Mouse (Mus musculus) lung, embryonic 15.5 days (tissue): ENCODE results near the gene Nrg3. TPM values are rescaled to one million over a fixed set of nuclear protein-coding genes. Genes with fewer than 3 reads are reported as not detected.

Experiments used
- ATAC-seq: fragments of 200-750 bp; cut with Nextera tagmentation; 2 replicates; pipeline ENCODE4 v1.8.0; 2017; ENCODE audit warnings: moderate number of reproducible peaks, borderline replicate concordance; ENCODE audit not compliant: low FRiP score, low TSS enrichment; ENCODE audit errors: extremely low read depth
- H3K27ac ChIP-seq: fragments of 300-500 bp; sonication (generic); 2 replicates; pipeline ENCODE4 v1.5.1; 2015; ENCODE audit warnings: moderate library complexity, mild to moderate bottlenecking, inconsistent platforms
- H3K27me3 ChIP-seq: fragments of 300-500 bp; sonication (generic); 2 replicates; pipeline ENCODE4 v1.6.1; 2015; ENCODE audit warnings: inconsistent platforms
- H3K36me3 ChIP-seq: fragments of 300-500 bp; sonication (generic); 2 replicates; pipeline ENCODE4 v1.6.1; 2015; ENCODE audit warnings: inconsistent platforms
- H3K4me1 ChIP-seq: fragments of 300-500 bp; sonication (generic); 2 replicates; pipeline ENCODE4 v1.6.1; 2015; ENCODE audit warnings: inconsistent platforms
- H3K4me2 ChIP-seq: fragments of 300-500 bp; sonication (generic); 2 replicates; pipeline ENCODE4 v1.6.1; 2015; ENCODE audit warnings: inconsistent platforms, mild to moderate bottlenecking, moderate library complexity
- H3K4me3 ChIP-seq: fragments of 300-500 bp; sonication (generic); 2 replicates; pipeline ENCODE4 v1.5.1; 2015; ENCODE audit warnings: mild to moderate bottlenecking, inconsistent platforms
- H3K9ac ChIP-seq: fragments of 300-500 bp; sonication (generic); 2 replicates; pipeline ENCODE4 v1.6.1; 2015; ENCODE audit warnings: inconsistent platforms
- H3K9me3 ChIP-seq: fragments of 300-500 bp; sonication (generic); 2 replicates; pipeline ENCODE4 v1.6.1; 2016; ENCODE audit warnings: inconsistent platforms
- WGBS: fragments of 180-500 bp; shearing (Covaris S2); methylation state at CpG from one replicate; pipeline ENCODE4 v1.1.7; 2015; 5-methylcytosine and 5-hydroxymethylcytosine counted together
- polyA plus RNA-seq: library from polyadenylated mRNA; unstranded; fragments of >200 nt; fragmentation: Nextera tagmentation; extraction: Ambion mirVana; gene quantifications from 2 replicates; pipeline ENCODE4 v1.2.1, GENCODE M21; 2015

Nrg3 gene
- polyA plus RNA-seq, 1 experiment from 2014 or later: 0.19 TPM

DNA sequence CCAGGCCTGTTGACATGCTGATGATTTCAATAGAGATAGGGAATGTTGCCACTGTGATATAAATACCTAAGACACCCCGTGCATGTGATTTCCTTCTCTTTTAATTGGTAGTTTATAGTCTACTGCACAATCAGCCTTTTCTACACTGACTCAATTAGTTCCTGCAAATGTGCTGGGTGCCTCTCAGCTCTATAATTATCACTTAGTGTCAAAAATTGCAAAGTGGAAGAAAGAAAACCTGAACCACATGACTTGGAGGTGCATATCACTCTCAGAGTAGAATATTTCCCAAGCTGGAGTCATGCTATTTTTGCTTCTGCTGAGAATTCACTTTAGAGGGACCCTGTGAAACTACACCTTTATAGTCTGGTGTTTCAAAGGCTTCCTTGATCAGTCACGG is 552.1 kb downstream of the Nrg3 start:
- Histone ChIP-seq H3K4me2 (no peak overlapping the region), H3K4me3 (no peak overlapping the region), H3K4me1 (no peaks in the 10 kb centered on the region), H3K9ac (no peak overlapping the region), H3K27ac (no peak overlapping the region), H3K9me3 (no peaks in the 10 kb centered on the region), H3K36me3 (no peaks in the 10 kb centered on the region), H3K27me3 (no peaks in the 10 kb centered on the region)
- 70% methylated on average over 2 of the region's 2 CpGs for WGBS
- ATAC-seq: no peak

DNA sequence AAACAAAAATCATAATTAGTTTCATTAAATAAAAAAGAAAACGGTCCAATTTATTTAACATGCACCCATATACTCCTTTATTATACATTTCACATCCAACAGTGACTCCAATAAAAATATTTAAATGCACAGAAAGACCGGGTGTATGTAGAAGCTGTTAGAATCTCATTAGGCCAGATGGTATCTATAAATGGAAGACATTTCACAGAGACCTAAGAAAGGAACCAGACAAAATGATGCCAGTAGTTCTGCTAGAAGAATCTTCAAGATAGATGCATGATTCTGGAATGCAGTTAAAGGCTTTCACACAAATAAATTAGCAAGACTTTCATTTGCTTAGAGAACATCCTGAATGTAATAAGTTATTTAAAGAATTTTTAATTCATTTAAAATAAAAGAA is 602.3 kb downstream of the Nrg3 start:
- H3K27ac ChIP-seq: no peak overlapping the region
- no peaks in the 10 kb centered on the region for H3K9me3 ChIP-seq
- no peak for ATAC-seq
- H3K4me1 ChIP-seq: no peaks in the 10 kb centered on the region
- H3K27me3 ChIP-seq: no peaks in the 10 kb centered on the region
- no peaks in the 10 kb centered on the region for H3K36me3 ChIP-seq
- 57% methylated on average over 2 of the region's 2 CpGs for WGBS
- no peak overlapping the region for H3K4me2 ChIP-seq
- no peak overlapping the region for H3K4me3 ChIP-seq
- no peak overlapping the region for H3K9ac ChIP-seq

DNA sequence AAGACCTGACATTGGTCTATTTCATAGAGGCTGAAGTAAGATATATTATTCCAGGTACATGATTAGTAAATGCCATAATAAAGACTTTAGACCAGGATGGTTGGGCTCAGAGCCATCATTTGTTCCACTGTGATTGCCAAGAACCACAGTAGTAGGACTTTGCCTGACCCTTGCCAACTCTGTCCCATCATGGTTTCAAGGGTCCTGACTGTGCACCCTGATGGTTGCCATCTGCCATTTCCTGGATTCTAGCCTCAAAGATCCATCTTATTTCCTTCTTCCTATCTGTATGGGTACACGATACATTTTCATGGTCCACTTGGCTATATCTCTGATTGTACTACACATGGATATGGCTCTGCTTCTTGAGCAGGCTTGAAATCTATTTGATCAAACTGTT is 625.3 kb downstream of the Nrg3 start:
- Histone ChIP-seq H3K9ac (no peak overlapping the region), H3K36me3 (no peaks in the 10 kb centered on the region), H3K4me1 (no peaks in the 10 kb centered on the region), H3K27ac (no peak overlapping the region), H3K9me3 (no peaks in the 10 kb centered on the region), H3K27me3 (no peaks in the 10 kb centered on the region), H3K4me2 (no peak overlapping the region), H3K4me3 (no peak overlapping the region)
- no peak for ATAC-seq
- 76% methylated on average over 1 of the region's 1 CpGs for WGBS

DNA sequence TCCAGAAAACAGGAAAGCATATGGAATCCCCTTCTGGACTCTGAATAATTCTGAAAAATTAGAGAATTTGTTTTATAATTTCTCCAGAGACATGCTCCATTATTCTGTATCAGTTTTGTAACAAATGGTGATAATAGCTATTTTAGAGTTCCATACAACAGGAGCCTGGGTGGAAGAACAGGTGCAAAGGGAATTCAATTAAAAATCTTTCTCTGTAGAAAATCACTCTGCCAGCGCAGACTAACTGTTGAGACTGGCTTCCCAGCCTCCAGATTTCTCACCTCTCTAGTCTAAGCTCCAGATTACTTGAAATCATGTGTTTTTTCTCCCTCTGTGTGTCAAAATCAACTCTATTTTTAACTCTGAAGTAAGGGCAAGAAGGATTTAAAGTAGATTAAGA is 625.8 kb downstream of the Nrg3 start:
- Histone ChIP-seq H3K27ac (no peak overlapping the region), H3K4me2 (no peak overlapping the region), H3K9ac (no peak overlapping the region), H3K9me3 (no peaks in the 10 kb centered on the region), H3K27me3 (no peaks in the 10 kb centered on the region), H3K4me3 (no peak overlapping the region), H3K4me1 (no peaks in the 10 kb centered on the region), H3K36me3 (no peaks in the 10 kb centered on the region)
- 65% methylated on average over 1 of the region's 1 CpGs for whole genome bisulfite sequencing
- ATAC-seq: no peak

DNA sequence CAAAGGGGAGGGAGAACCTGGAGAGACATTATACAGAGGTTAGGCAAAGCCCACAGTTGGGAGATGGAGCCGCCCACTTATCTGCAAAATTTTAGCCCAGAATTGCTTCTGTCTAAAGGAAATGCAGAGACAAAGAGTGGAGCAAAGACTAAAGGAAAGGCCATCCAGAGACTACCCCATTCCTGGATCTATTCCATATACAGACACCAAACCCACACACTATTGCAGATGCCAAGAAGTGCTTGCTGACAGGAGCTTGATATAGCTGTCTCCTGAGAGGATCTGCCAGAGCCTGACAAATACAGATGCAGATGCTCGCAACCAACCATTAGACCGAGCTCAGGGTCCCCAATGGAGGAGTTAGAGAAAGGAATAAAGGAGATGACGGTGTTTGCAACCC is 637.9 kb downstream of the Nrg3 start:
- no peaks in the 10 kb centered on the region for H3K36me3 ChIP-seq
- no peak for ATAC-seq
- no peaks in the 10 kb centered on the region for H3K27me3 ChIP-seq
- 77% methylated on average over 4 of the region's 4 CpGs for WGBS
- H3K27ac ChIP-seq: no peak overlapping the region
- H3K4me2 ChIP-seq: no peak overlapping the region
- H3K4me3 ChIP-seq: no peak overlapping the region
- no peaks in the 10 kb centered on the region for H3K9me3 ChIP-seq
- H3K9ac ChIP-seq: no peak overlapping the region
- no peaks in the 10 kb centered on the region for H3K4me1 ChIP-seq

DNA sequence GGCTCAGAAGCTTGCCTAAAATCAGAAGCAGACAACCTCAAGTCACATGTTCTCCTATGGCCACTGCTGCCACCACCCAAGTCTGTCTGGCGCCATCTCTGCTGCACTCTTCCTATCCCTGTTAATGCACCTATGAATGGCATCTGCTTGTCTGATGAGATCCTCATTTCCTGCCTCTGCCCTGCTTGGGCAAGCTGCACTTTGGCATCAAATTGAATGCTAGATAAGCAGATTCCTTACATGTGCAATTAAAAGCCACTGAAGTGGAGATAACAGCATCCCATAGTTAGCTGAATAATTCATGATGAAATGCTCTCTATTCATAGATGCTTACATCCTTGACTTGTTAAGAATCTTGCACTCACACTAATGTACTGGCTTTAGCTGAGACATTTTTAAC is 648.0 kb downstream of the Nrg3 start:
- H3K4me2 ChIP-seq: no peak overlapping the region
- 78% methylated on average over 1 of the region's 1 CpGs for WGBS
- no peak for ATAC-seq

DNA sequence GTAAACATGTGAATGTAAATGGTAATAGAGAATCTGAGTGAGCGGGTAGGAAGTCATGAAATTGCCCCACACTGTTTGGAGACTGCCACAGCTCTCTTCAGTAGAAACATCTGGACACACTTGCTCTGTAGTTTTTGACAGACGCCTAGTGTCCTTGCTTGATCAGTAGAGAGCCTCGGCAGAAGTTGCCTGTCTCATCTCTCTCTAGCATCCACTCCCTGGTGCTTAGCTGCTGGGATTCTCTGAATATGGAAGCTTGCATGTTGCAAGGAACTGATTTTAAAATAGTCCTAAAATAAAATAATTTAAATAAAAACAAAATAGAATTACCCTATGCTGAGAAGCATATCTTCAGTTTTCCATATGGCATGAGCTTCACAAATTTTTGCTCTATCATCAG is 675.9 kb downstream of the Nrg3 start:
- no peaks in the 10 kb centered on the region for H3K27me3 ChIP-seq
- no peaks in the 10 kb centered on the region for H3K4me1 ChIP-seq
- no peaks in the 10 kb centered on the region for H3K36me3 ChIP-seq
- H3K27ac ChIP-seq: no peak overlapping the region
- H3K4me3 ChIP-seq: no peak overlapping the region
- ATAC-seq: no peak
- 72% methylated on average over 3 of the region's 3 CpGs for WGBS
- no peak overlapping the region for H3K4me2 ChIP-seq
- H3K9me3 ChIP-seq: no peaks in the 10 kb centered on the region
- no peak overlapping the region for H3K9ac ChIP-seq

More for the DNA sequence above, 648.0 kb downstream of the Nrg3 start:
- no peak overlapping the region for H3K27ac ChIP-seq
- no peaks in the 10 kb centered on the region for H3K4me1 ChIP-seq
- H3K9me3 ChIP-seq: no peaks in the 10 kb centered on the region
- H3K27me3 ChIP-seq: no peaks in the 10 kb centered on the region
- no peaks in the 10 kb centered on the region for H3K36me3 ChIP-seq
- no peak overlapping the region for H3K9ac ChIP-seq
- H3K4me3 ChIP-seq: no peak overlapping the region

DNA sequence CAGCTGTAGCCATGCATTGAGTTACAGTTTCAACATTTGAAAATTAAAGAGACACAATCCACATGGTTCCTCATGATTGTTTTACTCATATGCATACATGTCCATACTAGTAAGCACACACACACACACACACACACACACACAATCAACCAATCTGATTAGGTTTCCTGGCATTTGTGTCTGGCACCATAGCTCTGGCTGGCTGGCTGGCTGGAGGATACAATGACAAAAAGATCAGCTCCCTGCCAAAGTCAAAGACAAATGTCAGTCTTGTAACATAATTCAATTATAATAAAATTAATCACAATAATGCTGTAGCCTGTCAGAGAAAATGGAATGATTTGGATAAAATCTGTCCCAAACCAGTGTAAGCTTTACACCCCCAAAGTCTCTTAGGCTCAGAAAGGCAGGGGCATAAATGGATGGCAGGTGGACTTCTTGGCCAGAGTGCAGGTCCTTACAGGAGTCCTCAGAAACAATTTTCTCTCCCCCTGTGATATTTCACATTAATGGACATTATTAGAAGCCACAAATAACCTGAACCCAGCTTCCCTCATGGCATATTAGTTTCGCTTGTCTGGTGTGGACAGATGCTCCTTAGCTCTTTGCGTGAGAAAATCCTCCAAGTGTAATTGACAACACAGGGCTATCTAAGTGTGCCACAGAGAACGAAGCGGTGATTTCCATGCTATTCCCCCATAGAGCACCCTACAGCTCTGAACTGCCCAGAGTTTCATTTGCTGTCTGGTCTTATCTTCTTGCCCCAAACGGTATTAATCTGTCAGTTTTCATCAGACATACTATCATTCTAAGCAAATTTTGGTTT is 697.4 kb downstream of the Nrg3 start:
- Histone ChIP-seq H3K4me2 (no peak overlapping the region), H3K27me3 (no peaks in the 10 kb centered on the region), H3K9me3 (no peaks in the 10 kb centered on the region), H3K4me1 (no peaks in the 10 kb centered on the region), H3K4me3 (no peak overlapping the region), H3K27ac (no peak overlapping the region), H3K36me3 (no peaks in the 10 kb centered on the region), H3K9ac (no peak overlapping the region)
- 85% methylated on average over 5 of the region's 5 CpGs for WGBS
- ATAC-seq: no peak

DNA sequence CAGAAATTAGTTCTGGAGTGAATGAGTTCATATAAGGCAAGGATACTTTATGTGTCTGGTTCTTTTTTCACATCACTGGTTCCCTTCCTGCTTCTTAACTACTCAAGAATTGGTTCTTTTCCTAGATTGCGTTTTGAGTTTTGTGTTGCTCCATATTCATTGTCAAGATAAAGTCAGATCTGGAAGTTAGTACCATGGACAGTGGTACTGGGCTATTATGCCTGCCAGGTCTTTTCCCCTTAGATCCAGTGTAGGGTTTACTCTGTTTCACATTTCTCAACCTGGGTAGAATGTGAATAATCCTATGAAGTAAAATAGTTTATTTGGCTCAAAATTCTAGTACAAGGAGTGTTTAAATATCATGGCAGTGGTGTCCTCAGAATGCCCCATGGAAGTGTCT is 698.1 kb downstream of the Nrg3 start:
- Histone ChIP-seq H3K9ac (no peak overlapping the region), H3K4me3 (no peak overlapping the region), H3K4me2 (no peak overlapping the region), H3K27me3 (no peaks in the 10 kb centered on the region), H3K36me3 (no peaks in the 10 kb centered on the region), H3K4me1 (no peaks in the 10 kb centered on the region), H3K27ac (no peak overlapping the region), H3K9me3 (no peaks in the 10 kb centered on the region)
- 43% methylated on average over 1 of the region's 1 CpGs for WGBS
- ATAC-seq: no peak

DNA sequence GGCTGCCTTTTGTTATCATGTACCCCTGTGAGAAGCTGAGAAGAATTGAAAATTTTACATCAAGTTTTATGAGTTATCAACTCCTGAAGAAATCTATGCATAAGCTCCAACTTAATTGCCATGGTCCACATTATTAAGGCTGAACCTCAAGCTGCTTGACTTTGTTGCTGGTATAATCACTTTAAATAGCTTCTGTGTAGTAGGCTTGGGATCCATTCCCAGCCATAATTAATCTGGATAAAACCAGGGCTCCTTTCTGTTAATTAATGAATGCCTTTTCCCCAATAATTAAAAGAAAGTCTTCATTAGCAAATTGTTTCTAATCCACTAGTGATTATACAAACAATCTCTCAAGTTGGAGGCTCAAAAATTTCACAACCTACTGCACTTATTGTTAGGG is 742.4 kb downstream of the Nrg3 start:
- ATAC-seq: no peak

DNA sequence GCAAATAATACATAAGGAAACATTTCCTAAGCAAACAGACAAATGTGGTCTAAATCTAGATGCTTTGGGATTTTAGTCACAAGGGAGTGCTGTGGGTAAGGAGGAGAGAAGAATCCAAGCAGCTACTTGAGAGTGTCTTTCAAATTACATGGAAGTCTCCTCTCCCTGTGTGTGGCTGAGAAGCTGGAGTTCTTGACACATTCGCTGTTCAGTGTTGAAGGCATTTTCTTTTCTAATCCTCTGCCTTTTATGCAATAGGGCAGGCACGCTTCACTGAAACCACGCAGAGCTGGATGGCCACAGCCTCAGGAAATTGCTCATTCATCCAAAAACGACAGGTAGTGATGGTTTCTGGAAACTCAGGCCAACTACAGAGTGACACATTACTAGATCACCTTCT is 769.0 kb downstream of the Nrg3 start:
- H3K9me3 ChIP-seq: no peaks in the 10 kb centered on the region
- 45% methylated on average over 4 of the region's 4 CpGs for WGBS
- no peak overlapping the region for H3K4me3 ChIP-seq
- H3K36me3 ChIP-seq: no peaks in the 10 kb centered on the region
- no peak overlapping the region for H3K27ac ChIP-seq
- H3K4me2 ChIP-seq: no peak overlapping the region
- H3K9ac ChIP-seq: no peak overlapping the region
- no peak for ATAC-seq
- no peaks in the 10 kb centered on the region for H3K27me3 ChIP-seq
- no peaks in the 10 kb centered on the region for H3K4me1 ChIP-seq

More for the DNA sequence above, 742.4 kb downstream of the Nrg3 start:
- no peaks in the 10 kb centered on the region for H3K36me3 ChIP-seq
- H3K27ac ChIP-seq: no peak overlapping the region
- no peaks in the 10 kb centered on the region for H3K9me3 ChIP-seq
- H3K9ac ChIP-seq: no peak overlapping the region
- no peak overlapping the region for H3K4me2 ChIP-seq
- H3K4me3 ChIP-seq: no peak overlapping the region
- H3K27me3 ChIP-seq: no peaks in the 10 kb centered on the region
- H3K4me1 ChIP-seq: no peaks in the 10 kb centered on the region

DNA sequence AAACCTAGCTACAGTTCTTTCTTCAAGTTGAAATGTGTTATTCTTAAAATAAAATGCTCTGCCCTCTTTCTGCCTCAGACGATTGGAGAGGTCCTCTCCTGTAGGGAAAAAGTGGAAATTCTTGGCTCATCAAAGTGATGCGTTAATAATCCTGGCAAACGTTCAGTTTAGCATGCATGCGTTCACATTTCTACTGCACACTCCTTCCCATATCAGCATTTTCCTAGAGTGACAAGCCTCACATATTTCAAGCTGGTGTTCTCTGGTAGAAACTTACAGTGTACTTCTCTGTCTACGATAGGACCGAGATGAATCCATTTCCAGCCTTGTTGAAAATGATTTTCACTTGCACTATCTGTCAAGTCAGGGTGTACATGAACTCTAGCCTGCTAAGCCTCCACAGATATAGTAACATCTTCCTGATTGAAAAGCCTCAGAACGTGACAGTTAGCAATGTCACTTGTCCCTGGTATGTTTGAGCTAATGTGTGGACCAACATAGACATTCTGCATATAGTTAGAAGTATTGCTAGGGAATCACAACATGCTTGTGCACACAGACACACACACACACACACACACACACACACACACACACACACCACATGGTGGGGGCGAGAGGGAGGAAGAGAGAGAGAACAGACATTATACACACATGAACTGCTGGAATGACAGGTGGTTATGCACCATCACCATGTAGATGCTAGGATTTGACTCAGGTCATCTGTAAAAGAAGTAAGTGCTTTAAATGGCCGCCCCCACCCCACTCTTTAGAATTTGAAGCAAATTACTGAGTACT is 770.1 kb downstream of the Nrg3 start:
- no peaks in the 10 kb centered on the region for H3K27me3 ChIP-seq
- no peaks in the 10 kb centered on the region for H3K4me1 ChIP-seq
- 54% methylated on average over 9 of the region's 9 CpGs for WGBS
- no peak overlapping the region for H3K9ac ChIP-seq
- no peak overlapping the region for H3K27ac ChIP-seq
- H3K9me3 ChIP-seq: no peaks in the 10 kb centered on the region
- H3K36me3 ChIP-seq: no peaks in the 10 kb centered on the region
- H3K4me2 ChIP-seq: no peak overlapping the region
- H3K4me3 ChIP-seq: no peak overlapping the region
- ATAC-seq: no peak
